Mouse (Mus musculus) erythroid progenitor cell, adult 5-6 weeks (primary cell): ENCODE measurements around the gene Ccnd3. TPM values are rescaled to one million over a fixed set of nuclear protein-coding genes. Genes with fewer than 3 reads are reported as not detected.
A peak's percentile ranks its signal among the peaks of the same experiment; 100 is the strongest.
"Not testable (repeated sequence)": the region's sequence is repeated elsewhere in the genome, so short reads cannot be mapped to it uniquely, and the experiment has no call there.

ENCODE experiments used
- ATAC-seq: replicated peaks from 2 replicates; pipeline ENCODE4 v1.8.0; 2016; ENCODE audit warnings: moderate number of reproducible peaks, mild to moderate bottlenecking, moderate TSS enrichment, inconsistent platforms; ENCODE audit not compliant: poor library complexity, low FRiP score, severe bottlenecking
- total RNA-seq, 2 experiments: library from RNA; stranded (forward) in 1 of 2; stranded (reverse) in 1 of 2; fragments of 150-400 nt in 1 of 2; fragments of 186-747, 209-891 nt in 1 of 2; gene quantifications; 2 replicates each; pipeline versions ENCODE4 v1.2.3 to v1.2.4; 2015 to 2017; ENCODE audit warnings: low replicate concordance in 2 of 2

Ccnd3 gene
- total RNA-seq, 2 experiments from 2014 or later: 181 to 360 TPM

DNA sequence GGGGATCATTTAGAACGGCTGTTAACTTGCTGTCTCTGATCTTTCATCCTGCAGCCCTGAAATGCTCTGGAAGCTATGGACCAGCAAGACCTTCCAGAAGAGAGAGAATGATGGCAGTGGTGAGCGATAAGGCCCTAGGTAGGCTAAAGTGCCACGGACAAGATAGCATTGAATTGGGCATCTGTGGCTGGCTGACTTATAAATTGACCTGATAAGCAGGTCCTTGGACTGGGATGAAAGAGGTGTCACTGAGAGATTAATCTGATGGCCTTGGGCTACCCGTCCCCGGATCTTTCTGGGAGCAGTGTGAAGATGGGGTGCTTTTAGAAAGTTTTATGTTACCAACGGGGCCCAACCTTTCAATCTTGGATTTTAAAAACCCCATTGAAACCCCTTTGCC is 73.8 kb downstream of the Ccnd3 start:
- ATAC-seq: peak; percentile 97

DNA sequence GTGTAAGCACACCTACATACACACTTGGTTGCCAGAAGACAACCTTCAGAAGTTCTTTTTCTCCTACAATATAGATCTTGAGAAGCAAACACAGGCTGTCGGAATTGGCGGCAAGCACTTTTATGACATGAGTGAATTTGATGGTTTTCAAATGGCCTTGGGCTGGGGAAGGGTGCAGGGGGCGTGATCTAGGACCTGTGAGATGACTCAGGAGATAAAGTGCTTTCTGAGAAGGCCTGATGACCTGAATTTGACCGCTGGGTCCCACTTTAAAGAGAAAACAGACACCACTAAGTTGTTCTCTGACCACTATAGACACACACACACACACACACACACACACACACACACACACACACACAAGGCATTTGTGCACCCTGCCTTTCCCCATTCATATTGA is 76.1 kb downstream of the Ccnd3 start:
- ATAC-seq: no peak

DNA sequence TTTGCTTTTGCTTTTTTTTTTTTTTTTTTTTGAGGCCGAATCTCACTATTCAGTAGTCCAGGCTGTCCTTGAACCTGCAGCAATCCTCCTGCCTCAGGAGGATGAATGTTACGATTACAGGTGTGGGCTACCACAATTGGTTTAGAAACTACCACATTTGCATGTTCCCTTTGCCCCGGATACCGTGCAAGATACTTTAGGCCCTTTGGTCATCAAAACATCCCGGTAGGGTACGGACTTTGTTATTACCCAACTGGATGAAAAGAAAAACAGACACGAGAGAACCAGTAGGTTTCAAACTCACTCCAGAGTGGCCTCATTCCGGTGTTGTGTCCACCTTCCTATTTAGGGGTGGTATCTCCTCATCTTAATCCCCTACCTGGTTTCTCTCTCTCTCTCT is 83.7 kb downstream of the Ccnd3 start:
- no peak for ATAC-seq

DNA sequence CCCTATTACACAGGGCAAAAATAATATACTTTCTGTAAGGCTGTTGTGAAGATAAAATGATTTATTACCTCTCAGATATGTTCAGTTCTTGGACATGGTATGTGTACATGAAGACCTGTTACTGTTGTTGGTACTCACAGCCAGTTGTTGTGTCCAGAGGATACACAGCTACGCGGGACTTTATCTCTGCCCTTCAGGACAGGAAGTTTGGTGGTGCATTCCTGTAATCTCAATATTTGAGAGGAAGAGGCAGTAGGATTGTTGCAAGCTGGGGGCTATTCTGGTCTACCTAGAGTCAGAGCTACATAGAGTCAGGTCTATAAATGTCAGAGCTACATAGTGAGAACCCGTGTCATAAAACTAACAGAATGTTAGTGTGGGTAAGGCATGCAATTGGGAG is 86.2 kb downstream of the Ccnd3 start:
- no peak for ATAC-seq

DNA sequence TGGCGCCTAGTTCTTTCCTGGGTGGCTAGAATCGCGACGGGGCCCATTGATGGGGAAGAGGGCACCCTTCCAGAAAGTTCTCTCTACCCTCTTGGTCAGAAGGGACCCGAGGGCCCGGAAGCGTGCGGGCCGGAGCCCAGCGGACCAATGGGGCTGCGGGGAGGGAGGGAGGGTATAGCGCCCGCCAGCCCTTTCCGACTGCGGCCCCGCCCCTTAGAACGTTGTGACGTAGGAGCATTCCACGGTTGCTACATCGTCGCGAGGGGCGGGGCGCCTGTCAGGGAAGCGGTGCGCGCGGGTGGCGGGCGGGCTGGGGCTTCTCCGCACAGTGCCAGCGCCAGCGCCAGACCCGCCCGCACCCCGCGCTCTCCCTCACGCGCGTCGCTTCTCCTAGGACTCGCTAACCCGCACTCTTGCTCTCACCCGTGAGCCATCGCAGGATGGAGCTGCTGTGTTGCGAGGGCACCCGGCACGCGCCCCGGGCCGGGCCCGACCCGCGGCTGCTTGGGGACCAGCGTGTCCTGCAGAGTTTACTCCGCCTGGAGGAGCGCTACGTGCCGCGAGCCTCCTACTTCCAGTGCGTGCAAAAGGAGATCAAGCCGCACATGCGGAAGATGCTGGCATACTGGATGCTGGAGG is 88.5 kb downstream of the Ccnd3 start:
- peak; percentile 72 for ATAC-seq

DNA sequence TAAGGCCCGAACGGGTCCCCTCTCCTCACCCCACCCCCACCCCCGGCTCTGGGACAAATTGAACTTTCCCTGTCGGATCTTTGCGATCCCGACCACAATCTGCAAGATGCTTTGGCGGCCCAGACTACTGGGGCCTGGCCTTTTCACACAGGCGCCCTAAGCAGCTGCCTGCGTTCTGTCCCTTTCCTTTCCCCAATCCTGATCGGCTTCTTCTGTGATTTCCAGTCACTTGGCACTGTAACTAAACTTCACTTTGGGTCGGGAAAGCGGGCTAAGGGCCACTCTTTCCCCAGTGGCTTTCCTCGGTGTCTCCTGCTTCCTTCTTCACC is 89.0 kb downstream of the Ccnd3 start:
- no peak for ATAC-seq

DNA sequence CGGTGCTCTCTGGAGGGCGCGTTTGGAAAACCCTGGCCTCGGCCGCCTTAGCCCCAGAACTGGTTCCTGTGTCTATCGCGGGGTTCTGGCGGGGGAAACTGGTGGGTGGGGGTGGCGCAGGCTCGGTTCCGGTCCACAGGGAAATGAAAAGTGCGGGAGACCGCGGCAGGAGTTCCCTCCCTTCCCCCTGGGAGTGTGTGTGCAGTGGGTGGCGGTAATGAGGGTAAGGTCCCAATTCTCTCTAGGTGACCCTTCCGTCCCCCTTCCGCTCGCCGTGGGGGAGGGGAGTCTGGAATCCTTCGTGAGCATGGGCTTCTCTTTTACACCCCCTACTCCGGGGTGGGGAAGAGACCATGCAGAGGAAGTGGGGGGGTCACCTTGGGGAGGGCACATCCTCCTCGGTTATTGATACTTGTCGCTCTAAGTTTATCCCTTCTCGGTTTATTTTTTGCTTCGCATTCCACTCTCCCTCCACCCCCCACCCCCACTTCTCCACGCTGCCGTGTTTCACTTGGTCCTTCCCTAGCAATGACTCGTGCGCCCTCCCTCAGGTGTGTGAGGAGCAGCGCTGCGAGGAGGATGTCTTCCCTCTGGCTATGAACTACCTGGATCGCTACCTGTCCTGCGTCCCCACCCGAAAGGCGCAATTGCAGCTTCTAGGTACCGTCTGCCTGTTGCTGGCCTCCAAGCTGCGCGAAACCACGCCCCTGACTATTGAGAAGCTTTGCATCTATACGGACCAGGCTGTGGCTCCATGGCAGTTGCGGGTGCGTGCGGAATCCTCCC is 89.5 kb downstream of the Ccnd3 start:
- peak; percentile 26; the same call in 1 of the 2 replicates for ATAC-seq

DNA sequence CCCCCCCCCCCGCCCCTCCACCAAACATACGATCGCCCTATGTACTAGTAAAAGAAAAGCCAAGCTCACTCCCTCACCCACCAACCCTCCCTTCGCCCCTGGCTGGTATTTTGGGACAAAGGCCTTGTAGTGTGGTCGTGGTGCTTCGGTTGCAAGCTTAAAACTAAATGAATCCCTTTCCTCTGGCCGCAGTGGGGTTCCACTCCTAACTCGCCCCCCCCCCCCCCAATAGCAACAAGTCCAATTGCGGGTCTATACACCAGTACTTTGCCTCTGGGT is 90.1 kb downstream of the Ccnd3 start:
- no peak for ATAC-seq

DNA sequence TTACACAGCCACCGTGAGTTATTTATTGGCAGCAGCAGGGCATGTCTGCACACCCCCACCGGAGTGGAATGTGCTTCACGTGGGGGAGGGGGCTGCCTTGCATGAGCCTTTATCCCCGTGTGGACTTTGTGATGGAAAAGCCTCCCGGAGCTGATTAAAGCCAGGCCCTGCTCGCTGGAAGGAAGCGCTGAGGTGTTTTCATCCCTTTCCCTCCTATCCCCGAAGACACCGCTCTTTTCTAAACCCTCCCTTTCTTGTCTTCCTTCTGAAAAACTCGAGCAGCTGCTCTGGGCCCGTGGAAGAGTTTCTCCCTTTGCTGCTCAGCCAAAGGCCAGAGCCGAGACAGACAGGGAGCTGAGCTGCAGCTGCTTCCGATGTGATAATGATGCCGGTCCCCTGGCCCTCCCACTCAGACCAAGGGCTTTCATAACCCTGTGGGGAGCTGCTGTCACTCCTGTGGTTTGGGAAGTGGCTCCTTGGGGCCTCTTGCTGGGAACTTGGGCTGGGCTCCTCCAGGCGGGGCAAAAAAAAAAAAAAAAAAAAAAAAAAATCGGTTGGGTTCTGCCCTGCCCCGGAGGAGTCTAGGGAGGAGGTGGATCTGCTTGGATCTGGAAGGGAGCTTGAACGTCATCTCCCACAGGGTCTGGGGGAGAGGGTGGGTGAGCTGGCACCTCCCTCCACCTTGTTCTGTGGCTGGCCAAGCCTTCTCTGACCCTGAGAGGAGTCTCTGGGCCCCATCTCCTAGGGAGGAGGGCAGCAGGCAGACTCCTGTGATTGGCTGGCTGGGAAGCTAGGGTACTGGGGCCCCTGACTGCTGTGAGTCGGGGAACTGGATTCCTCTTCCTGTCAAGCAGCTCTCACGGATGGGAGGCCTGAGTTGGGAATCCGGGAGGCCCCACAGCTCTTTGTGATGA is 90.7 kb downstream of the Ccnd3 start:
- peak; percentile 33 for ATAC-seq

DNA sequence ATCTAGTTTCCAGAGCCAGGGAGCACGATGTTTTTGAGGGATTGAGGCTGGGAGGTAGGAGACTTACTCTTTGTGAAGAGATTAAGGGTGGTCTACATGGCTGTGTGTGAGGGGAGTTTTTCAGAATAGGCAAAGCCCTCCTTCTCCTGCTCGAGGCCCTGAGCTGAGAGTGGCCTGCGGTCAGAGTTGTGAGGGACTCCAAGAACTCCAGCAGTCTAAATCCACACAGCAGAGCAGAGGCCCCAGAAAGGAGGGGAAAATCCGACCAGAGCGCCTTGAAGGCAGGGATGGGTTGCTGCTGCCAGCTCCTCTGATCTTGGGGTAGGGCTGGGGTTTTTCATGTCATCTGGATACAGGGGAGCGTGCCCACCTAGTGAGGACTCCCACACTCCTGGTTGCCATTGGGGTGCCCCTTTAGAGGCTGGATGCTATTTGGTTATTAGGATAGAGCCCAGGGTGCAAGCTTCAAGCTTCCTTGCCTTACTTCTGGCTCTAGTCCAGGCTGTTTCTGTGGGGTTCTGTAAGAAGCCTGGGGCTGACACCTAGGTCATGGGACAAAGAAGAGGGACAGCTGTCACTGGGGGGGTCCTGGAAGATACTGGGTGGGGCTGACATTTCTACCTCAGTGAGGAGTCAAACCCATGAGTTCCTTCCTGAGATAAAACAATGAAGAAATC is 91.4 kb downstream of the Ccnd3 start:
- no peak for ATAC-seq

DNA sequence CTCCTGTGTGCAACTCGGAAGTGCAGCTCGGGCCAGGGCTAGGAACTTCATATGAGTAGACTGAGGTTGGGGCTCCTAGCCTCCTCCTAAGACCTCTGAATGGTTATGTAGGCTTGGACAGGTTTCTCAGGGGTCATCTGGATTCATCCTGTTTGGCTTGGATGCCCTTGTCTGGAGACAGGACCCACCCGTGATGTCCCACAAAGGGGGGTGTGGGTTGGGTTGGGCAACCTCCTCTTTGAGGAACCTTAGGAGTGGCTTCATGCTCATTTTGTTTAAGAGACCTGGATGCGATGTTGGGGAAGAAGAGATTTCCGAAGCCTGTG is 92.0 kb downstream of the Ccnd3 start:
- ATAC-seq: no peak

DNA sequence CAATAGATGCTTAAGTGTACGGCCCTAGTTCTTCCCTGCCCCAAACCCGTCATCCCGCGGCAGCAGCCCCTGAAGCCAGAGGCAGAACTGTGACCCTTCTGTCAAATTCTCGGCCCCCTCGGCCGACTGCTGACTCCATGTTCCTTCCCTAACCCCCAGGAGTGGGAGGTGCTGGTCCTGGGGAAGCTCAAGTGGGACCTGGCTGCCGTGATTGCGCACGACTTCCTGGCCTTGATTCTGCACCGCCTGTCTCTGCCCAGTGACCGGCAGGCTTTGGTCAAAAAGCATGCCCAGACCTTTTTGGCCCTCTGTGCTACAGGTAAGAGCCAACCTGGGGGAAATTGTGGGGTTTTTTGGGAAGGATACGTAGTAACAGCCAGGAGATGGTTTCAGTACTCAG is 92.4 kb downstream of the Ccnd3 start:
- ATAC-seq: no peak

DNA sequence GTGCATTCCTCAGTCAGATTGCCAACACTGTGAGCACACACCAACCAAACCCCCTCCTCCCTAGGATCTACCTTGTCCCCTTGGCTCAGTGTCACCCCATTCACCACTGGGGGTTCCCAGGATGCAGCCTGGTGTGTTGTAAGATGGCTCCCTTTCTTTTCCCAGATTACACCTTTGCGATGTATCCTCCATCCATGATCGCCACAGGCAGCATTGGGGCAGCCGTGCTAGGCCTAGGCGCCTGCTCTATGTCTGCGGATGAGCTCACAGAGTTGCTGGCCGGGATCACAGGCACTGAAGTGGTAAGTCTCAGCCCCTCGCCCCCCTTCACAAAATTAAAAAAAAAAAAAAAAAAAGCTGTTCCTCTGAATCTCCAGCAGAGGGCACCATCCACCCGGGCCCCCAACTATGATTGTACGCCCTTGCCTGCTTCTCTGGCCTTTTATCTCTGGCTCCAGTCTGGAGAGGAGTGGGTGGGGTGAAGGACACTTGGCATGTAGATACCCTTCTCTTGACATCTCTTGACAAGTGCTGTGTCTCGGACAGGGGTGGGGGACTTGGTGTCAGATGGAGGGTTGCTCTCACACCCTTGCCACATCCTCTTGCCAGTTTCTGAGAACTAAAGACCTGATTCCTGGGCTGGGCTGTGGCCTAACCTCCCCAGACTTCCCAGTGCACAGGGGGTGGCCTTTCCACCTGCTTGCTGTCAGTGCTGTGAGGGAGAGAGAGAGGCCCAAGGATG is 93.2 kb downstream of the Ccnd3 start:
- ATAC-seq: peak; percentile 69

DNA sequence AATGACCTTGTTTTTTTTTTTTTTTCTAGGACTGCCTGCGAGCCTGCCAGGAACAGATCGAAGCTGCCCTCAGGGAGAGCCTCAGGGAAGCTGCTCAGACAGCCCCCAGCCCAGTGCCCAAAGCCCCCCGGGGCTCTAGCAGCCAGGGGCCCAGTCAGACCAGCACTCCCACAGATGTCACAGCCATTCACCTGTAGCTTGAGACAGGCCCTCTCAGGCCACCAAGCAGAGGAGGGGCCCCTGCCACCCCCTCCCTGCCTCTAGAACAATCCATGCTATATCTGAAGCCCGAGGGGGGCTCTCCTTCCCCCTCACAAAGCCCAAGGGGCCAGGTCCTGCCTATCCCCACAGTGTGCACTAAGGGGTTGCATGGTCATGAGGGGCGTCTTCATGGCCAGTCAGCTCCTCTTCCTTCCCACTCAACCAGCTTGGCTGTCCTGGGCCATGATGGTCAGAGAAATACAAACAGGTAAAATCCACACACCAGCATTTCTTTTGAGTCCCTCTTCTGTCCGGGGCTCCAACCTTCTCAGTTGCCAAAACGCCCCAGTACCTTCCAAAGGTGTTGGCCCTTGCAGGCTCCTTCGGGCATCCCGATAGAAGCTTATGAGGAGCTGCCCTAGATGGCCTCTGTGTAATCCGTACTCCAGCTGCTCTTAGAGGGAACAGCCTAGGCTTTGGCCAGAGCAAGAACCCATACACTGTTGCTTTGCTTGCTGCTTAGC is 93.9 kb downstream of the Ccnd3 start:
- ATAC-seq: not testable (repeated sequence)

DNA sequence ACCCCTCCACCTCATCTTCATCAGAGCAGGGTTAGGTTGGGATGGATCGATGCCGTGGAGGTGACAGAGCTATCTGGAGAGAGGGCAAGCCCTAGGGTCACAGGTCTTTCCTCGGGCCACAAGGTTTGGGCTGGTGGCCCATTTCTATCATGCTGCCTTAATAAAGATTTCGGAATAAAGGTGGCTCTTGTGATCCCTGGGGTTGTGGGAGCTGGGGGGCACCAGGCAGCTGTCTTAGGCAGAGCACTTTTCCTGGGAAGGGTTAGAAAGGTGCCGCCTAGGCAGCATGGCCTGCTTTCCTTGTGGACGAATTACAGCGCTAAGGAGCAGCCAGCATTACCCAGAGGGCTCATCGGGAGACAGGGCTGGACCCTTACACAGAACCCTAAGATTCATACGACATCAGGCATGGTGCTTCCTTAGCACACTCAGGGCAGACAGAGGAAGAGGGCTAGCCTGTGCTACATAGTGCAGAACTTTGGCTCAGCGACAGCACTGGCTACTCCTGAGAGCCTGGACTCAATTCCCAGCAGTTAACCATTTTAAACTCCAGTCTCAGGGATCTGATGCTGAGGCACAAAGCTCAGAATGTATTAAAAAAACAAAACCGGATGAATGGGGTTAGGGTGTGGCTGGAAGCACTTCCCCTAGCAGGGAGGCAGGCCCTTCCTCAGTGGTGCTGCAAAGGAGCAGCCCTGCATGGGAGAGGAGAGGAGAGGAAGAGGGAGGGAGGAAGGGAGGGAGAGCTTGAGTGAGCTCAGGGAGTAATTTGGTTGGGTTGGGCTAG is 94.9 kb downstream of the Ccnd3 start:
- no peak for ATAC-seq

DNA sequence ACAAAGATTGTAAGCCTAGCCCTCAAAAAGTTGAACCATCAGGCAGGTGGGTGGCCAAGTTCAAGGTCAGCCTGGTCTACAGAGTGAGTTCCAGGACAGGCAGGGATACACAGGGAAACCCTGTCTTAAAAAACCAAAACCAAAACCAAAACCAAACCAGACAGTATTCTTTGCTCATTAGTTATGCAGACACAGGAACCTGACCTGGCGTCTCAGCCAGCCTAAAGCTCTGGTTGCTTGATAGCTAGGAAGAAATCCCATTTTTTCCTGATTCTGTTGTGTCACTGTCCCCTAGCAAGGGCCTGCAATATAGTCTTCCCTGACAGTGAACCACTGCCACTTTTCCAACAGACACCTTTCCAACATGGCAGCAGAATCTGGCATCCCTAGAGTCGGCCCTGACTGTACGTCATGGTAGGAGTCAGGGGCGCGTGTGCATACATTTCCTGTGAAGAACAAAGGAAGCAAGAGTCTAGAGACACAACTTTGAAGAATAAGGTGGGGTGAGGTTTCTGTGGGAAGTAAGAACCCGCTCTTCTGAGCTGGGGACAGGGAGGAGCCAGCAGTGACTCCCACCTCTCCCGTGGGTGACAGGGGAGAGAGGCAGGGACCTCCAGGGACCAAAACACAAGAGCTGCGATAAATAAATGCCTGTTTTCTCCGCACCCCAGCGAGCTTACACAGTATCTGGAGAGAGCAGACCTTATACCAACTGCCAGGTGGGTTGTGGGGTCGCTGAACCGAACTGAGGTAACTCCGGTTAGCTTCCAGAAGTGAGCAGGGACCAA is 95.9 kb downstream of the Ccnd3 start:
- no peak for ATAC-seq

DNA sequence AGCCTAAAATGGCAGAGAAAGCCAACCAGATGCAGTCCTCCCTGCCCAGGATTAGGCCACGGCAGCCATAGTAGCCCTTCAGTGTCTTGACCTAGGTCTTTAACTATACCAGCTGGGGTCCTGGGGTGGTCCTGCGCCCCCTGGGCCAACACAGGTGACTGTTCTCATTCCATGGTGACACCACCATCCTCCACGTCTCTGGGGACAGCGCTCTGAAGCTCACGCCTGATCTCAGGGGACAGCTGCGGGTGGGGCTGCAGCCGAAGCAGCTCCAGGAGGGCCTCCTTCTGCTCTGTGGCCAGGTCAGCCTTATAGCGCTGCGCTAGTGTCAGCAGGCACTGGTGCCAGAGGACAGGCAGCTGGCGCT is 96.5 kb downstream of the Ccnd3 start:
- no peak for ATAC-seq

DNA sequence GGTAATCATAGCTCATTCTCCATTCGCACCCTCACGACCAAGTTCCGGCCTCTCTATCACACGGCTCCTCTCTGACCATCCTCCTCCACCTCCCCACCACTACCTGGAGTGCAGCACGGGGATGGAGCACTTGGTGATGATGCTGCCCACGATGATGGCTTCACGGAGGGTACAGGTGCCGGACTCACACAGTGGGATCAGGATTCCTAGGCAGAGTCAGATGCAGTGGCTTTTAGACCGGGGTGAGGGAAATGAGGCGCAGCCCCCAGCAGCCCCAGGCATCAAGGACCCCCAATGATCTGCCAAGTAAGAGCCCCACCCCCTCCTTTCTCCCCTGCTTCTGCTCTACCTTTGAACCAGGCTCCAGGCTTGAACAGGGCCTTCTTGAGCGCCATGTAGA is 97.4 kb downstream of the Ccnd3 start:
- ATAC-seq: no peak
